Mouse (Mus musculus): ENCODE data around the gene Dscaml1. TPM values are rescaled to one million over a fixed set of nuclear protein-coding genes. Genes with fewer than 3 reads are reported as not detected.
"Not testable (repeated sequence)": the region's sequence is repeated elsewhere in the genome, so short reads cannot be mapped to it uniquely, and the experiment has no call there.

Dscaml1 gene
- total RNA-seq, 2 experiments from 2014 or later, result 88.0 to 91.7 TPM

- DNase-seq, result no peak
Observed at GRCm38 (mm10) chr9:45694256-45694655, 267.8 kb downstream of the Dscaml1 start.

GRCm38 (mm10) chr9:45699171-45699570 is 272.7 kb downstream of the Dscaml1 start:
- DNase-seq, result no peak

DNA sequence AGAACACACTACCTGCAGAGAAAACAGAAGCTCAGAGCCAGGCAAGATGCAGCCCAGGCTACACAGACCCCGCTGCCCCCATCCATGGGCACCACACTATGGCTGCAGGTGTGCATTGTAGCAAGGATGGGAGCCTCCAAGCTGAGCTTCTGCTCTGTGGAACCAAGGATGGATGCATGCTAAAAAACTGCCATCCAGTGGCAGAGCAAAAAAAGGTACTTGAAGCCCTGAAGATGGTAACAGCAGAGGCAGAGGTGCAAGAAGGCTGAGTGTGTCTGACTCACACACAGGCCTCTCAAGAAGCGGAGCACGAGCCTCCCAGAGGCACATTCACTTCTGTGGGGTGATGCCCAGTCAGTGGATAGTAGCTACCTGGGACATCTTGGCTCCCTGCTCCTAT is 276.8 kb downstream of the Dscaml1 start:
- no peak for DNase-seq

- no peak for DNase-seq
Observed at GRCm38 (mm10) chr9:45704441-45704840, 278.0 kb downstream of the Dscaml1 start.

GRCm38 (mm10) chr9:45710300-45710699 is 283.9 kb downstream of the Dscaml1 start:
- DNase-seq, result no peak

DNA sequence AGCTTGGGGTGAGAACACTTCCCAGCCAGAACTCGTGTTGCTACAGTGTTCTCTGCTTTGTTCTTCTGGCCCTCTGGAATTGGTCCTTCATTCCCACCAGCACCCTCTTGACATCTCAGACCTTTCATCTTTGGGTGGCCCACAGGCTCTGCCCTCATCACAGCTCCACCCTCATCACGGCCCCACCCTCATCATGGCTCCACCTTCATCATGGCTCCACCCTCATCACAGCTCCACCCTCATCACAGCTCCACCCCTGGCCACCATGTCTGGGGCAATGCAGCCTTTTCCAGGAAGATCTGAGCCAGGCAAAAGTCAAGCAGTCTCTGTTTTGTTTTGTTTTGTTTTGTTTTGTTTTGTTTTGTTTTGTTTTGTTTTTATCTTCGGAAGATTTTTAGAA is 289.0 kb downstream of the Dscaml1 start:
- no peak for DNase-seq

DNA sequence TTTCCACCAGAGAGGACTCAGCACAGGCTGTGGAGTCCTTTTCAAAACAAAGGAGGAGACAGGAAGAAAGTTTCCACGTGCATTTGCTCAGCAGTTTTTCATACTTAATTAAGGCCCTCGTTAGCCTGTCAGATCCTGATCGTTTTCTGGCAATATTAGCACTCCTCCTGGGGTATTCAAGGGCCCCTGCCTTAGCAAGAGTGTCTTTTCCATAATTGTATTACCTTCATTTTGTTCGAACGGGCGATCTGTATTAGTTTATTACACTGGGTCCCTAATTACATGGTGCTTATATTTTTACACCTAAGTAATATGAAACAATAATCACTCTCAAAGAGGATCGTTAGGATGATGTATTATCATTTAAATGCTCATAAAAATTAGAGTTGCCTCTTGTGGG is 293.6 kb downstream of the Dscaml1 start:
- DNase-seq, result no peak

DNA sequence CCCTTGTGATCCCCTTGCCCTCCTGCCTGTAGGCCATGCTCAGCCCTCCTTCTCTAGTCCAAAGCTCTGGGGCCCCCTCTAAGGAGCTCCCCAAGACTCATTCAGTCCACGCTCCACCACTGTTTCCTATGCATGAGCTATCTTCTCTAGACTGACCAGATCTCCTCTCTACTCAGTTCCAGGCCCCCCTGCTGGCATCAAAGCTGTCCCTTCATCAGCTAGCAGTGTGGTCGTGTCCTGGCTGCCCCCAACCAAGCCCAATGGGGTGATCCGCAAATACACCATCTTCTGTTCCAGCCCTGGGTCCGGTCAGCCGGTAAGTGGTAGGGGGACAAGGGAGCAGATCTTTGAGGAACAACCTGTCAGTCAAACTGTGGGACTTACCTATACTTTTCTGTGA is 305.4 kb downstream of the Dscaml1 start:
- no peak for DNase-seq

DNA sequence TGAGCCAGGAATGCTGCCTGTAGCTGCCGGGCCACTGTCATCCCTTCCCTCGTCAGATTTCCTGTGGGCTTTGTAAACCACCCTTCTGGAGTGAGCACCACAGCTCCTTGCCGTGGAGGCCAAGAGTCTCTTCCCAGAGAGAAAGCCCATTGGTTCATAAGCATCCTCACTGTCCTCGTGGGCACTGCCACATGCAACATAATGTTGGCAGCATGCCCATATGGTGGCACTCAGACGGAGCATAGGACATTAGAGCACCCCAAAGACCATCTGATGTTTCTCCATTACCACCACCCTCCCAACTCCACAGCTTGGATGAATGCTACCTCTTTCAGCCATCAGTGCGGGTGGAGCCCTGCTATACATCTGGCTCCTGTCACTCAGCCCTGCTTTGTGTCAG is 306.8 kb downstream of the Dscaml1 start:
- DNase-seq, result no peak

- DNase-seq, result peak; percentile 41 to 49
Observed at GRCm38 (mm10) chr9:45739001-45739701, 312.7 kb downstream of the Dscaml1 start.

DNA sequence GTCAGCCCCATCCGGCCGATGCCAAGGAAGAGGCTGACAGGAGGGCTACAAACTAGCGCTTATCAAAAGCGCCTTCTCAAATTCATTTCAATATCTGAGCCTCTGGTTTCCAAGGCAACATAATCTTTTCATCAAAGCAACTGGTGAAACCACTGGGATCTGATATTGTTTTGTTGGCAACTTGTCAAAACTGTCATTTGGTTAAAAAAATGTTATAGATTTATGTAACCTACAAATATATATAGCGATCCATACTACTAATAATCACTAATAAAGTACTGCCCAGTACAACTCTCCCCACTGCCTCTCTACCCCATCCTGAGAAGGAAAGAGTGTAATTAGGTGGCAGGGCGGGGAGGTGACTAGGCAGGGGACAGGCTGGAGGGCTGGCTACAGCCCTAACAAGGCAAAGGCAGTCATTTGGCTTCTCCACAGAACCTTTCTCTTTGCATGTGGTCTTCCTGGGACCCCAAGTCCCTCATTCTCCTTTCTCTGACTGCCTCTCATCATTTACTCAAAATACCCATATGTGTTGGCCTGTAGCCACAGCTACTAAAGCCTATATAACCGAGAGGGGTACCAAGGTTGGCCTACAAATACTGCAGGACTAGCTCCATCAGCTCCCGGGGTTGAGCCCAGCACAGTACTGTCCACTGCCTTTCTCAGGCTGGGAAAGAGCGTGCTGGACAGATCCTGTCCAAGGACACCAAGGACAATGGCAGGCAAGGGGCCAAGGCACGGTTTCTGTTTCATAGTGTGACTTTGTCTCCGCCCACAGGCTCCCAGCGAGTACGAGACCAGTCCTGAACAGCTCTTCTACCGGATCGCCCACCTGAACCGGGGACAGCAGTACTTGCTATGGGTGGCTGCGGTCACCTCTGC is 313.5 kb downstream of the Dscaml1 start:
- DNase-seq, result peak in 1 of 2 experiments; percentile 40

- no peak for DNase-seq
Observed at GRCm38 (mm10) chr9:45740584-45740980, 314.2 kb downstream of the Dscaml1 start.

GRCm38 (mm10) chr9:45745451-45745850 is 319.0 kb downstream of the Dscaml1 start:
- DNase-seq, result no peak

DNA sequence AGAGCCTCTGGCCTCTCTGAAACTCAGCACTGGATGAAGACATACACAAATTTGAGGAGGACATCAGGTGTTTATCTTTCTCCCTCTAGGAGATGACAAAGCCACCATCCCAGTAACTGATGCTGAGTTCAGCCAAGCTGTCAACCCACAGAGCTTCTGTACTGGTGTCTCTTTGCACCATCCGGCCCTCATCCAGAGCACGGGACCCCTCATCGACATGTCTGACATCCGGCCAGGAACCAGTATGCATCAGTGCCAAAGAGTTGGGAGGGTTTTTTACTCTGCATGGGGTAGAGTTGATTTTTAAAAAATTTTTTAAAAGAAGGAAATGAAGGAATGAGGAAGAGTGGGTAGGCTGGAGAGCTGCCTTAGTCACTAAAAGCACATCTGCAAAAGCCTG is 323.5 kb downstream of the Dscaml1 start:
- DNase-seq, result no peak

DNA sequence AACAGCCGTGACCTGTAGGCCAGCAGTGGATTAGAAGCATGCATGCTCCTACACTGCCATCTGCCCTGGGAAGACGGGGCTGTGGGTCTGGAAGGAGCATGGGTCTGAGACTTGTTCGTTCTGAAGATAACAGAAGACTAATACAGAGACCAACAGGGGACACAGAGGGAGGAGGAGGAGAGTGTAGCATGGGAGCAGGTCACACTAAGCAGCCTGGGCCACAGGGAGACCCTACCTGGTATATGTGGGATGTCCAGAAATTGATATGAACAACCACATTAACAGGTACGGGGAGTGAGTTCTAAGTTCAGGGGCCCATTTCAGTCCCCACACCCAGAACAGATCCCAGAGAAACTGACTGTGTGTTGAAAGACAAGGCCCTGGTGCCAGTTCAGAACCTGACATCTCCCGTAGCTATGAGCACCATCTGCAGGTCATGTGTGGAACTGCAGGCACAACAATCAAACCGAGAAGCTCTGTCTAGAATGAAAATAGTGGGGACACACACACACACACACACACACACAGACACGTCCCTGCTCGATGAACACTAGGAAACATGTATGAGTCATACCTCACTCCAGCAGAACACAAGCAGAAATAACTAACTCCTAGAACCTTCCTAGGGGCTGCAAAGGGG is 328.1 kb downstream of the Dscaml1 start:
- peak; percentile 80 to 82 for DNase-seq

DNA sequence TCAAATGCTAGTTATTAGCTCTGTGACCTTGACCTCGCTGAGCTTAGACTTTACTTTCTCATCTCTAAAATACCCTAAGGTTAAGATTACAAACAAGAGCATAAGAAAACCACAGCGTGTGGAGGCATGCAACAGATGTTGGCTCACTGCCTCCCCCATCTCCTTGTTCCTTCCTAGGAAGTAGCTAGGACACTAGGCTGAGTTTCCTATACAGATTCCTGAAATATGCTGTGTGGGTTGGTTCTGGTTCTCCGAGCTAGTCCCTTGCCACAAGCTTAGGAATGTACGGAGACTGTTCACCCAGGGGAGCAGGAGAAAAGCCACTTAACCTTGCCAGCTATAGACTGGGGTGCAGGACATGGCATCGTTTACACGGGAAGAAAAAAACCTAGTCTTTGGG is 339.8 kb downstream of the Dscaml1 start:
- no peak for DNase-seq

- no peak for DNase-seq
Observed at GRCm38 (mm10) chr9:45767155-45767554, 340.7 kb downstream of the Dscaml1 start.

DNA sequence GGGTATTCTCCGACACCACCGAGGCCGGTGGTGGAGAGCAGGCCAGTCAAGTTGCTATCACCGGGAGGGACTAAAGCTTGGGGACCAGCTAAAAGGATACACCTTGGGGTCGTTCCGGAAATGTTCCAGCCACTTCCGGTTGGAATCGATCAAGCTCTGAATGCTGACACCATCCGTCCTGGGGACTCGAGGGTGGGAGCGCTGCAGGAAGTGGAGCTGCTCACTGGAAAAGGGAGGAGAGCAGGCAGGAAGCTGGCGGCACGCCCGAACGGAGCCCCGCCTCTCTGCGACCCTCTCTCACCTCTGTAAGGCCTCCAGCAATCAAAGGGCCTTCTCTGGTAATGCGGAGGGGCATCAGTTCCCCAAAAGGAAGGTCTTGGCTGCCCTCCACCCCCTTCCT is 342.0 kb downstream of the Dscaml1 start:
- DNase-seq, result no peak

GRCm38 (mm10) chr9:45769596-45769995 is 343.2 kb downstream of the Dscaml1 start:
- DNase-seq, result no peak

DNA sequence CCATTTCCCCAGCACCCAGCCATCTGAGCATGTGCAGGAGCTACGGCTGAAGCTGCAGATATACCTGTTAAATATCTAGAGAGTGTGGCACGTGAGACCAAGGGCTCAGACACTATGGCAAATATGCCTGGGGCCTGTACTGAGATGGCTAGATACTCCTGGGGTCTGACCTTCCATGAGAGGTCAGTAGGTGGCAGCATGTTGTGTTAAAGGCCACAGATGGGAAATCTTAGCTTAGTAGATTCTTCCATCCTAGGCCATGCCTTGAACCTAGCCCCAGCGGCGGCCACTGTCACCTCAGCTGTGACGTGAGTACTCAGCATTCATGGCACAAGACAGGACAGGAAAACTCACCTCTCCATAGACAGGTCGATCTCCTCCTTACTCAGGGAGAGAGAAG is 347.7 kb downstream of the Dscaml1 start:
- no peak for DNase-seq

DNA sequence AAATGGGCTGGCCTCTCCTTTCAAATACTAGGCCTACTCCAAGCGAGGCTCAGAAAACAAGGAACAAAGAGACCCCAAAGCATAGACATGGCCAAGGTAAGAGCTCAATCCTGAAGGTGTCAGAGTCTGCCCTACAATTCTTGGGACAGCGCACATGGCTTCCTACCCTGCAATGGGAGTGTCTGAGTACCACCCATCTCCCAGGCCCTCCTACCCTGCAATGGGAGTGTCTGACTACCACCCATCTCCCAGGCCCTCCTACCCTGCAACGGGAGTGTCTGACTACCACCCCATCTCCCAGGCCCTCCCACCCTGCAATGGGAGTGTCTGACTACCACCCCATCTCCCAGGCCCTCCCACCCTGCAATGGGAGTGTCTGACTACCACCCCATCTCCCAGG is 349.7 kb downstream of the Dscaml1 start:
- DNase-seq, result not testable (repeated sequence)

GRCm38 (mm10) chr9:45779201-45779600 is 352.8 kb downstream of the Dscaml1 start:
- DNase-seq, result no peak
